Mouse (Mus musculus) embryonic facial prominence, embryonic 14.5 days (tissue): ENCODE data around the gene Kndc1. TPM values are rescaled to one million over a fixed set of nuclear protein-coding genes. Genes with fewer than 3 reads are reported as not detected.

Experiments
- ATAC-seq: fragments of 200-750 bp; cut with Nextera tagmentation; 2 replicates; pipeline ENCODE4 v1.8.0; 2017; ENCODE audit warnings: low read depth, moderate number of reproducible peaks, moderate TSS enrichment
- DNase-seq: peaks from one replicate; pipeline ENCODE4 v3.0.0-alpha.2; 2015; ENCODE audit warnings: low spot score
- H3K27ac ChIP-seq: fragments of 300-500 bp; sonication (generic); replicated peaks from 2 replicates; pipeline ENCODE4 v1.5.1; 2014; ENCODE audit warnings: low read depth, mild to moderate bottlenecking, low read length, moderate library complexity
- H3K27me3 ChIP-seq: fragments of 300-500 bp; sonication (generic); replicated peaks from 2 replicates; pipeline ENCODE4 v1.6.1; 2014; ENCODE audit warnings: low read length; ENCODE audit not compliant: control insufficient read depth, insufficient read depth
- H3K36me3 ChIP-seq: fragments of 300-500 bp; sonication (generic); 2 replicates; pipeline ENCODE4 v1.6.1; 2014; ENCODE audit warnings: low read length, mixed read lengths; ENCODE audit not compliant: control insufficient read depth, insufficient read depth
- H3K4me1 ChIP-seq: fragments of 300-500 bp; sonication (generic); 2 replicates; pipeline ENCODE4 v1.6.1; 2014; ENCODE audit warnings: antibody characterized with exemption, low read length; ENCODE audit not compliant: control insufficient read depth, insufficient read depth
- H3K4me2 ChIP-seq: fragments of 300-500 bp; sonication (generic); 2 replicates; pipeline ENCODE4 v1.6.1; 2014; ENCODE audit warnings: low read depth, mild to moderate bottlenecking, low read length, moderate library complexity, mixed read lengths
- H3K4me3 ChIP-seq: fragments of 300-500 bp; sonication (generic); 2 replicates; pipeline ENCODE4 v1.5.1; 2014; ENCODE audit warnings: low read depth, mild to moderate bottlenecking, low read length
- H3K9ac ChIP-seq: fragments of 300-500 bp; sonication (generic); 2 replicates; pipeline ENCODE4 v1.6.1; 2014; ENCODE audit warnings: low read depth, mild to moderate bottlenecking, low read length, moderate library complexity, mixed read lengths
- H3K9me3 ChIP-seq: fragments of 300-500 bp; sonication (generic); 2 replicates; pipeline ENCODE4 v1.6.1; 2016; ENCODE audit warnings: low read length; ENCODE audit not compliant: control insufficient read depth
- WGBS: fragments of 180-500 bp; shearing (Covaris S2); extraction: QIAGEN DNeasy Blood & Tissue Kit; methylation state at CpG from one replicate; pipeline ENCODE4 v1.1.7; 2014; 5-methylcytosine and 5-hydroxymethylcytosine counted together
- polyA plus RNA-seq: library from polyadenylated mRNA; unstranded; fragments of >200 nt; fragmentation: Nextera tagmentation; extraction: Ambion mirVana; gene quantifications from 2 replicates; pipeline ENCODE4 v1.2.1, GENCODE M21; 2014

Kndc1 gene
- polyA plus RNA-seq, 1 experiment from 2014 or later: 1.5 TPM

DNA sequence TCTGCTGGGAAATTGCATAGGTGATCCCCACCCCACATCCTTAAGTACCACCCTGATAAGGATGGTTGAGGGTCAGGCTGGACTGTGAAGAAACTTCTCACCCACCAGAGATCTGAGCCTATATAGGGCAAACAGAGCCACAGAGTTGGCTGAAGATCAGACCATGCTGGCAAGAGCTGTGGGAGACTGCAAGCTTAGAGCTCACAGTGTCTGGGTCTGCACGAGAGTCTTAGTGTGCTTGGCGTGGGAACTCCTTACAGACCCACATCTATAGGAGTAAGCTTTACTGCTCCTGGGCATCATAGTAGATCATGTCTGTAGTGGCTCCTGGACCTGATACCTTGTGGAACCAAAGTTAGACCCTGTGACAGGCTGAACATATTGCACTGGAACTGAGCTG is 4.1 kb downstream of the Kndc1 start:
- H3K36me3 ChIP-seq: no peaks in the 10 kb centered on the region

DNA sequence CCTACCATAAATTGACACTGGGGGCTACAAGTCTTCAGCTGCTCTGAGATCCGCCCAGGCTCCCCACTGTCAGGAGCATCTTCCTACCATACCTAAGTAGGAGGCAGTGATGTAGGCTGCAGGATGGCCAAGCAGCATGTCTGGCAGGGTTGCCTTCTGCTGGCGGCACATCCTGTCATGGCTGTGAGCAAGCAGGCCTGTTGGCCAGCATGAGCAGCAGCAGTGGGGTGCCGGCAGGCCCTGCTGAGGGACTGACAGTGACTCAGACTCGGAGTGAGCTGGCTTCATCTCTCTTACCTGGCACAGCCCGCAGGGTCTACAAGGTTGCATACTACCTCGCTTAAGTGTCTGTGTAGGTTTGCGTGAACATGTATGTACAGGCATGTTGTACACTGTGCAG is 5.0 kb downstream of the Kndc1 start:
- Histone ChIP-seq H3K27me3 (peaks cover 25% of the 10 kb centered on the region), H3K4me1 (0 out of 2 replicates have a peak, but pooled peaks cover 4% of the 10 kb centered on the region), H3K27ac (no peak overlapping the region), H3K4me3 (no peak overlapping the region), H3K36me3 (no peaks in the 10 kb centered on the region), H3K9ac (no peak overlapping the region), H3K4me2 (no peak overlapping the region), H3K9me3 (no peaks in the 10 kb centered on the region)
- ATAC-seq: no peak
- DNase-seq: no peak
- WGBS: 79% methylated on average over 7 of the region's 7 CpGs

More for the DNA sequence above, 4.1 kb downstream of the Kndc1 start:
- 0 out of 2 replicates have a peak, but pooled peaks cover 7% of the 10 kb centered on the region for H3K4me1 ChIP-seq
- H3K9ac ChIP-seq: no peak overlapping the region
- H3K27me3 ChIP-seq: peaks cover 34% of the 10 kb centered on the region
- H3K9me3 ChIP-seq: no peaks in the 10 kb centered on the region
- ATAC-seq (no peak), DNase-seq (no peak)
- WGBS: 84% methylated on average over 2 of the region's 2 CpGs
- no peak overlapping the region for H3K27ac ChIP-seq
- H3K4me2 ChIP-seq: no peak overlapping the region
- H3K4me3 ChIP-seq: no peak overlapping the region

DNA sequence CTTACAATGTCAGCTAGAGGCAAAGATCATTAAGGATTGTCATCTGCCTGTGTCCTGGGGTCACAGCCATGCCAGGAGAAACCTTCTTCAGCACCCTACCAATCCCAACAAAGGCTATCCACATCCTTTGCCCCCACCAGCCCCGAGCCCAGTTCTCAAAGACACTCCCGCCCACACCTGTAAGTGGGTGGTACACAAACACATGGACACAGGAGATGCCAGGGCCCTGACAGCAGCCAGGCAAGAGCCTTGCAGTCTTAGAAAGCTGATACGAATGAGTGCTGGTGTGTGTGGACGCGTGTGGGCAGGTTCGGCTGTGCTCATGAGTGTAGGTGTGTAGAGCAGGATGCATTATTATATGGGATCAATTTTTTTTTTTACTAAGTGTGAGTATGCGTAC is 6.0 kb downstream of the Kndc1 start:
- ATAC-seq (no peak), DNase-seq (no peak)
- peaks cover 21% of the 10 kb centered on the region for H3K27me3 ChIP-seq
- no peaks in the 10 kb centered on the region for H3K9me3 ChIP-seq
- H3K4me1 ChIP-seq: no peaks in the 10 kb centered on the region
- H3K4me3 ChIP-seq: no peak overlapping the region
- no peak overlapping the region for H3K27ac ChIP-seq
- whole genome bisulfite sequencing: 92% methylated on average over 7 of the region's 7 CpGs
- H3K36me3 ChIP-seq: no peaks in the 10 kb centered on the region
- no peak overlapping the region for H3K4me2 ChIP-seq
- no peak overlapping the region for H3K9ac ChIP-seq

DNA sequence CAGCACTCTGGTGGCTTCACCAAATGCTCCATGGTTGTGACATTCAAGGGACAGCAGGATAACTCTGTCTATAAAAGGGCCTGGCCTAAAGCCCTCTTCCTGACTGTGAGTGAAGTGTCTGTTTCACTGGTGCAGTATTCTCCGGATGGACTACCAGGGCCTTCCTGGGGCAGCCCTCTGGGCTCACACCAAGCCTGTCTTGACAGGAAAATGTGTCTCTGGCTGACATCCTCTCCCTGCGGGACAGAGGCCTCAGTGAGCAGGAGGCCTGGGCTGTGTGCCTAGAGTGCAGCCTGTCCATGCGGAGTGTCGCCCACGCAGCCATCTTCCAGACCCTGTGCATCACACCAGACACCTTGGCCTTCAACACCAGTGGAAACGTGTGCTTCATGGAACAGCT is 6.4 kb downstream of the Kndc1 start:
- no peak overlapping the region for H3K9ac ChIP-seq
- peaks cover 18% of the 10 kb centered on the region for H3K27me3 ChIP-seq
- DNase-seq (no peak), ATAC-seq (no peak)
- no peaks in the 10 kb centered on the region for H3K9me3 ChIP-seq
- WGBS: 67% methylated on average over 6 of the region's 6 CpGs
- no peak overlapping the region for H3K4me2 ChIP-seq
- no peak overlapping the region for H3K27ac ChIP-seq
- H3K4me3 ChIP-seq: no peak overlapping the region
- no peaks in the 10 kb centered on the region for H3K36me3 ChIP-seq
- no peaks in the 10 kb centered on the region for H3K4me1 ChIP-seq

DNA sequence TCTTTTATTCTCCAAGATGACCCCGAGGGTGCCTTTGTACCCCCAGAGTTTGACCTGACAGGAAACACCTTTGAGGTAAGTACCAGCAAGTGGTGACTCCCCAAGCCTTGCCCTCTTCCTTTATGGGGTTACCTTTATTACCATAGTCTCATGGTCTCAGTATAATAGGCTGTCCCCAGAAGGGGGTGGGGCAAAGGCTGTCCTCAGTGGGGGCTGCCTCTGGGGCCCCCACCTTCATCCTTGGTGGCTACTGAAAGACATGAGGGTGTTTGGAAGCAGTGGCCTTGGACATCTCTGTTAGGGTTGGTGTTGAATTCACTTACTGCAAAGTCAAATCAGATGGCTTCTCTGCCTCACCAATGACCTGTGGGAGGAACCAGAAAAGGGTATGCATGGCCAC is 7.5 kb downstream of the Kndc1 start:
- Histone ChIP-seq H3K27ac (no peak overlapping the region), H3K9ac (no peak overlapping the region), H3K4me2 (no peak overlapping the region), H3K4me1 (no peaks in the 10 kb centered on the region), H3K9me3 (no peaks in the 10 kb centered on the region), H3K4me3 (no peak overlapping the region), H3K27me3 (peaks cover 11% of the 10 kb centered on the region; the same call in 1 of the 2 replicates), H3K36me3 (no peaks in the 10 kb centered on the region)
- ATAC-seq (no peak), DNase-seq (no peak)
- WGBS: 18% methylated on average over 1 of the region's 1 CpGs

DNA sequence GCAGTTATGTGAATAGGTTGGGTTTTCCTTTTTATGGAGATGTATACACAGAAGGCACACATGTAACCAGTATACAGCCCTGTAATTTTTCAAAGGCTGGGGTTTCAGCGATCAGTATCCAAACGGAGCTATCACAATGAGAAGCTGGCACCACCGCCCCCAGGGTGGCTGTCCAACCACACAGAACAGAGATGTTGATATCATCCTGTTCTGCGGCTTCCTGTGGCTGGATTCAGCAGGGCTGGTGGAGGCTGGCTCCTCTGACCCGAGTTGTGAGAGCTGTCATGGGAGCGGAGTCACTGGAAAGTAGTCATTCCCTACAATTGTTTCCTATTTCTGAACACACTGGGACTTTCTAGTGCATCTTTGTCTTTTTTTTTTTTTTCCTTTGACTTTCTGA is 10.8 kb downstream of the Kndc1 start:
- DNase-seq (no peak), ATAC-seq (no peak)
- H3K4me3 ChIP-seq: no peak overlapping the region
- H3K9me3 ChIP-seq: no peaks in the 10 kb centered on the region
- H3K4me2 ChIP-seq: no peak overlapping the region
- no peak overlapping the region for H3K27ac ChIP-seq
- no peaks in the 10 kb centered on the region for H3K36me3 ChIP-seq
- no peaks in the 10 kb centered on the region for H3K4me1 ChIP-seq
- 25% methylated on average over 6 of the region's 6 CpGs for WGBS
- H3K9ac ChIP-seq: no peak overlapping the region
- H3K27me3 ChIP-seq: peaks cover 7% of the 10 kb centered on the region; the same call in 1 of the 2 replicates

DNA sequence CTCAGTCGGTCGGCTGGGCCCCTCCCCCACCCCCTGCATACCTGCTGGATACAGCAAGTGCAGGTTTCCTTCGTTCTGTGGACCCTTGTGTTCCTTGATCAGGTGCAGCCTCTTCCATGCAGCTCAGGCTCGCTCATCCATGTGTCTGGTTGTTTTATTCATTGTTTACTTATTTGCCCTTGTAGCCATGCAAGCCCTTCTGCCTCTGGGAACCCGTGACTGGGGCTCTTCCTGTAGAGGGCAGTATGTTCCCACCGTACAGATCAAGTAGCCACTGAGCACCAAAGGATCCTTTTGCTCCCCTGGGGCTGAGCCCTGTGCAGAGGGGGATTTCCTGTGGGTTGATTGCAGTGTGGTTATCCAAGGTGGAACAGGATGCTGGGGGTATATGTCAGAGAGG is 11.2 kb downstream of the Kndc1 start:
- H3K4me2 ChIP-seq: no peak overlapping the region
- ATAC-seq (peak; percentile 60), DNase-seq (peak; percentile 64)
- H3K4me1 ChIP-seq: no peaks in the 10 kb centered on the region
- 2% methylated on average over 6 of the region's 6 CpGs for WGBS
- no peak overlapping the region for H3K27ac ChIP-seq
- no peaks in the 10 kb centered on the region for H3K36me3 ChIP-seq
- no peaks in the 10 kb centered on the region for H3K9me3 ChIP-seq
- H3K27me3 ChIP-seq: peaks cover 7% of the 10 kb centered on the region; the same call in 1 of the 2 replicates
- H3K9ac ChIP-seq: no peak overlapping the region
- H3K4me3 ChIP-seq: no peak overlapping the region

DNA sequence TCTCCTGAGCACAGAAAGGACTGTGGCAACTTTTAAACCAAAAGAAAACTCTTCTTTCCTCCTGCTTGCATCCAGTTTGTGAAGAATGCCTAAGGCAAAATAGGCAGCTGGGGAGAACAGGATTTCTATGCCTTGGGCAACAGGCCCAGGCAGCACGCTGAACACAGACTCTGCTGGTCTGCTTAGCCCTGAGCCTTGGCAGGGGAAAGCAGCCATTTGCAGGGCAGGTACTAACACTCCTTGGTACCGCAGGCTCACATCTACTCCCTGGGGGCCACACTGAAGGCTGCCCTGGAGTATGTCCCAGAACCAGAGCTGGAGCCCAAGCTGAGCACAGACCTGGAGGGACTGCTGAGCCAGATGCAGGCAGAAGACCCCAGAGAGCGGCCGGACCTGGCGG is 13.7 kb downstream of the Kndc1 start:
- H3K4me3 ChIP-seq: no peak overlapping the region
- no peaks in the 10 kb centered on the region for H3K36me3 ChIP-seq
- peak overlapping the region; percentile 39; the same call in 1 of the 2 replicates for H3K27ac ChIP-seq
- no peak overlapping the region for H3K4me2 ChIP-seq
- WGBS: 38% methylated on average over 5 of the region's 5 CpGs
- no peak overlapping the region for H3K9ac ChIP-seq
- ATAC-seq (peak; percentile 74), DNase-seq (peak; percentile 50)
- no peaks in the 10 kb centered on the region for H3K9me3 ChIP-seq
- H3K27me3 ChIP-seq: peaks cover 12% of the 10 kb centered on the region
- H3K4me1 ChIP-seq: no peaks in the 10 kb centered on the region

DNA sequence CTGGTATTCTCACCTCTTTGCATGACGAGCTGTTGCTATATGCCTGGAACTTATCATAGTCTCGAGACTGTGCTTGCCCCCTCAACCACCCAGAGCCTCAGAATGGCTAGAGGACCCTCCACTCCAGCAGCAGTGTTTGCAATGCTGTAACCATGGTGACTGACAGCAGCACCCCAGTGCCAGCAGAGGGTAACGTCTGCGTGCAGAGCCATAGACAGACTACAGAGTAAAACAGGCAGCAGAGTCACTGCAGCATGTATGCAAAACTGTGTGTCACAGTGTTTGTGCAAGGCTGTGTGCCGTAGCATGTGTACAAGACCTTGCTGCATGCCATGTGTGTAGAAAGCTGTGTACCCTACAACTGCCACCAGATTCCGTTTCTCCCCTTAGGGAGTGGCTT is 15.0 kb downstream of the Kndc1 start:
- Histone ChIP-seq H3K4me1 (no peaks in the 10 kb centered on the region), H3K27me3 (peaks cover 24% of the 10 kb centered on the region), H3K4me3 (no peak overlapping the region), H3K4me2 (no peak overlapping the region), H3K27ac (no peak overlapping the region), H3K9ac (no peak overlapping the region), H3K9me3 (no peaks in the 10 kb centered on the region), H3K36me3 (no peaks in the 10 kb centered on the region)
- ATAC-seq (no peak), DNase-seq (no peak)
- WGBS: 37% methylated on average over 6 of the region's 6 CpGs
